Mouse (Mus musculus) kidney, embryonic 14.5 days (tissue): ENCODE measurements at regions not wholly inside any gene's neighbourhood (a gene's known extent, or its start where the extent isn't known, plus 50 kb on each side); places are given as distances from the start of the nearest gene placed in this dataset.
A peak's percentile ranks its signal among the peaks of the same experiment; 100 is the strongest.

Experiments
- ATAC-seq: fragments of 200-750 bp; cut with Nextera tagmentation; 2 replicates; pipeline ENCODE4 v1.8.0; 2017; ENCODE audit warnings: moderate number of reproducible peaks, mild to moderate bottlenecking, moderate TSS enrichment, moderate library complexity; ENCODE audit not compliant: low FRiP score, low TSS enrichment
- H3K27ac ChIP-seq: fragments of 300-500 bp; sonication (generic); 2 replicates; pipeline ENCODE4 v1.5.1; 2014; ENCODE audit warnings: low read depth, mild to moderate bottlenecking, low read length, moderate library complexity, mixed read lengths
- H3K27me3 ChIP-seq: fragments of 300-500 bp; sonication (generic); 2 replicates; pipeline ENCODE4 v1.6.1; 2014; ENCODE audit warnings: mild to moderate bottlenecking, low read length; ENCODE audit not compliant: control insufficient read depth, insufficient read depth
- H3K36me3 ChIP-seq: fragments of 300-500 bp; sonication (generic); 2 replicates; pipeline ENCODE4 v1.6.1; 2014; ENCODE audit warnings: low read length, mixed read lengths; ENCODE audit not compliant: control insufficient read depth, insufficient read depth
- H3K4me1 ChIP-seq: fragments of 300-500 bp; sonication (generic); 2 replicates; pipeline ENCODE4 v1.6.1; 2014; ENCODE audit warnings: low read length, mixed read lengths; ENCODE audit not compliant: control insufficient read depth, insufficient read depth
- H3K4me2 ChIP-seq: fragments of 300-500 bp; sonication (generic); replicated peaks from 2 replicates; pipeline ENCODE4 v1.6.1; 2014; ENCODE audit warnings: low read depth, mild to moderate bottlenecking, low read length
- H3K4me3 ChIP-seq: fragments of 300-500 bp; sonication (generic); 2 replicates; pipeline ENCODE4 v1.5.1; 2014; ENCODE audit warnings: mild to moderate bottlenecking, low read length
- H3K9ac ChIP-seq: fragments of 300-500 bp; sonication (generic); 2 replicates; pipeline ENCODE4 v1.6.1; 2014; ENCODE audit warnings: low read depth, mild to moderate bottlenecking, low read length, moderate library complexity
- H3K9me3 ChIP-seq: fragments of 300-500 bp; sonication (generic); 2 replicates; pipeline ENCODE4 v1.6.1; 2016; ENCODE audit warnings: low read length; ENCODE audit not compliant: control insufficient read depth
- WGBS: fragments of 180-500 bp; shearing (Covaris S2); extraction: QIAGEN DNeasy Blood & Tissue Kit; methylation state at CpG from one replicate; pipeline ENCODE4 v1.1.7; 2014; 5-methylcytosine and 5-hydroxymethylcytosine counted together

GRCm38 (mm10) chr5:54349775-54350332 lies 351.6 kb downstream of the Stim2 start:
- Histone ChIP-seq H3K27me3 (no peaks in the 10 kb centered on the region), H3K9me3 (no peaks in the 10 kb centered on the region), H3K36me3 (no peaks in the 10 kb centered on the region), H3K9ac (no peak overlapping the region), H3K4me2 (no peak overlapping the region), H3K4me3 (no peak overlapping the region), H3K4me1 (no peaks in the 10 kb centered on the region), H3K27ac (no peak overlapping the region)
- WGBS, result 55% methylated on average over 5 of the region's 5 CpGs
- ATAC-seq, result no peak

GRCm38 (mm10) chr5:54356105-54356504 lies 357.8 kb downstream of the Stim2 start:
- Histone ChIP-seq H3K4me1 (no peaks in the 10 kb centered on the region; the same call in 1 of the 2 replicates), H3K9ac (no peak overlapping the region), H3K4me3 (no peak overlapping the region), H3K4me2 (no peak overlapping the region), H3K27me3 (no peaks in the 10 kb centered on the region), H3K9me3 (no peaks in the 10 kb centered on the region), H3K27ac (no peak overlapping the region), H3K36me3 (no peaks in the 10 kb centered on the region)
- 24% methylated on average over 4 of the region's 4 CpGs for WGBS
- peak; percentile 55 for ATAC-seq

GRCm38 (mm10) chr5:54357501-54357900 lies 359.2 kb downstream of the Stim2 start:
- Histone ChIP-seq H3K4me1 (no peaks in the 10 kb centered on the region; the same call in 1 of the 2 replicates), H3K27ac (no peak overlapping the region), H3K36me3 (no peaks in the 10 kb centered on the region), H3K9me3 (no peaks in the 10 kb centered on the region), H3K4me2 (no peak overlapping the region), H3K4me3 (no peak overlapping the region), H3K27me3 (no peaks in the 10 kb centered on the region), H3K9ac (no peak overlapping the region)
- no peak for ATAC-seq
- 63% methylated on average over 4 of the region's 4 CpGs for WGBS

- no peaks in the 10 kb centered on the region for H3K27me3 ChIP-seq
- H3K9ac ChIP-seq, result no peak overlapping the region
- H3K4me1 ChIP-seq, result no peaks in the 10 kb centered on the region; the same call in 1 of the 2 replicates
- H3K36me3 ChIP-seq, result no peaks in the 10 kb centered on the region
- H3K4me3 ChIP-seq, result no peak overlapping the region
- ATAC-seq, result no peak
- WGBS, result 77% methylated on average over 2 of the region's 2 CpGs
- no peak overlapping the region for H3K4me2 ChIP-seq
- no peak overlapping the region for H3K27ac ChIP-seq
- H3K9me3 ChIP-seq, result no peaks in the 10 kb centered on the region
Observed at GRCm38 (mm10) chr5:54358221-54358620, 359.9 kb downstream of the Stim2 start.
